Mouse (Mus musculus): Measurements from ENCODE around the gene Vps11. TPM values are rescaled to one million over a fixed set of nuclear protein-coding genes. Genes with fewer than 3 reads are reported as not detected.
"Not testable (repeated sequence)": the region's sequence is repeated elsewhere in the genome, so short reads cannot be mapped to it uniquely, and the experiment has no call there.

The Vps11 gene
- polyA plus RNA-seq, 1 experiment from 2014 or later, result 34.4 TPM

DNA sequence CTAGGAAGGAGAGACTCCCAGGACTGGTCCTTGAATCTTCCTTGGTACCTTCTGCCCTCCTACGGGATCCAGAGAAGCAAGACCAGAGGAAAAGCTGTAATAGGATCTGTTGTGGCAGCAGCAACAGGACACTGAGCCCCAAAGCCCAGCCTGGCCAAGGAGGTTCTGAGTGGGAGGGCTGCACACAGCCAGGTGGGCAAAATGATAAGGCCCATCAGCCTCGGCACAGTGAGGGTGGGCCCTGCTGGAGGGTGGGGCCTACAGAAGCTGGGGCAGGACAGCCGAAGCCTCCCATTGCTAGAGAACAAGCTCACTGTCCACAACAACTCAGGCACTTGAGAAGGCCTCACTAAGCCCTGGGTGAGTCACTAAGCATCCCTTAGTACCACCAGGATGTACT, 19.3 kb downstream of the Vps11 start:
- Histone ChIP-seq H3K4me3 (ENCODE audit: low read depth, low read length) (no peak overlapping the region), H3K4me1 (ENCODE audit: control insufficient read depth, insufficient read depth, low read length) (peaks cover 7% of the 10 kb centered on the region; the same call in 1 of the 2 replicates), H3K9me3 (ENCODE audit: control insufficient read depth, low read length) (no peaks in the 10 kb centered on the region), H3K9ac (replicated peaks; ENCODE audit: low read depth, low read length) (no peak overlapping the region), H3K27me3 (ENCODE audit: control insufficient read depth, insufficient read depth, low read length) (no peaks in the 10 kb centered on the region), H3K27ac (ENCODE audit: low read depth, low read length) (no peak overlapping the region), H3K4me2 (ENCODE audit: low read depth, low read length) (no peak overlapping the region), H3K36me3 (ENCODE audit: control insufficient read depth, insufficient read depth, low read length) (0 out of 2 replicates have a peak, but pooled peaks cover 2% of the 10 kb centered on the region)
- no peak for ATAC-seq (ENCODE audit: low read depth)
- WGBS, result 91% methylated on average over 3 of the region's 3 CpGs

DNA sequence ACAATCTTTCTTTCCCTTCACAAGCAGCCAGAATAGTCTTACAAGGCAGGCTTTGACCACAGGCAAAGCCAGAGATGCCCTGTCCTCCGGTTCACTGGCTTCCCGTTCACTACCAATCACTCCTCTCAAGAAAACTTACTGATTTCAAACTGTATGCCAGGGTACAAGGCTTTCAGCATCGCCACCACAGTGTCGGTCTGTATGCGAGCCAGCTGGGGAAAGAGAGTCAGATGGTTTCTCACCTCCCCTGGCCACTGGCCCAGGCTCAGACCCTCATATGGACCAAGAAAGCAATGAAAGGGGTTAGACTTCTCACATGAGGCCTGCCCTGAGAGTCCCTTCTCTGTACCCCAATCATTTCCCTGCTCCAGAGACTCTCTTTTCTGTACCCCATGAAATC, 20.0 kb downstream of the Vps11 start:
- 96% methylated on average over 5 of the region's 5 CpGs for WGBS
- peaks cover 8% of the 10 kb centered on the region; the same call in 1 of the 2 replicates for H3K4me1 ChIP-seq (ENCODE audit: control insufficient read depth, insufficient read depth, low read length)
- ATAC-seq (ENCODE audit: low read depth), result no peak
- no peak overlapping the region for H3K4me3 ChIP-seq (ENCODE audit: low read depth, low read length)
- no peak overlapping the region for H3K9ac ChIP-seq (replicated peaks; ENCODE audit: low read depth, low read length)
- 0 out of 2 replicates have a peak, but pooled peaks cover 2% of the 10 kb centered on the region for H3K36me3 ChIP-seq (ENCODE audit: control insufficient read depth, insufficient read depth, low read length)
- H3K9me3 ChIP-seq (ENCODE audit: control insufficient read depth, low read length), result no peaks in the 10 kb centered on the region
- H3K4me2 ChIP-seq (ENCODE audit: low read depth, low read length), result no peak overlapping the region
- H3K27ac ChIP-seq (ENCODE audit: low read depth, low read length), result no peak overlapping the region
- no peaks in the 10 kb centered on the region for H3K27me3 ChIP-seq (ENCODE audit: control insufficient read depth, insufficient read depth, low read length)

DNA sequence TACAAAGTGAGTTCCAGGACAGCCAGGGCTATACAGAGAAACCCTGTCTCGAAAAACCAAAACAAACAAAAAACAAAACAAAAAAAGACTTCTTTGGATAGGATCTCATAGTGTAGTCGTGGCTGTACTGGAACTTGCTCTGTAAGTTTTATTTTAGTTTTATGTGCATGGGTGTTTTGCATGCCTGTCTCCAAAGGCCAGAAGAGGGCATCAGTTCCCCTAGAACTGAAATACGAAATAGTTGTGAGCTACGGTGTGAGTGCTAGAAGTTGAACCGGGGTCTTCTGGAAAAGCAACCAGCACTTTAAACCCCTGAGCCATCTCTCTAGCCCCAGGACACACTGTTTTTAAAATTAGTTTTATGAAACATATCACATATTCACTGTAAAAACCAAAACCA, 22.9 kb downstream of the Vps11 start:
- no peaks in the 10 kb centered on the region for H3K9me3 ChIP-seq (ENCODE audit: control insufficient read depth, low read length)
- no peak overlapping the region for H3K9ac ChIP-seq (replicated peaks; ENCODE audit: low read depth, low read length)
- H3K27me3 ChIP-seq (ENCODE audit: control insufficient read depth, insufficient read depth, low read length), result no peaks in the 10 kb centered on the region
- no peak overlapping the region for H3K4me2 ChIP-seq (ENCODE audit: low read depth, low read length)
- no peak overlapping the region for H3K27ac ChIP-seq (ENCODE audit: low read depth, low read length)
- peaks cover 12% of the 10 kb centered on the region; the same call in 1 of the 2 replicates for H3K4me1 ChIP-seq (ENCODE audit: control insufficient read depth, insufficient read depth, low read length)
- 87% methylated on average over 5 of the region's 5 CpGs for WGBS
- H3K36me3 ChIP-seq (ENCODE audit: control insufficient read depth, insufficient read depth, low read length), result peaks cover 2% of the 10 kb centered on the region; the same call in 1 of the 2 replicates
- ATAC-seq (ENCODE audit: low read depth), result no peak
- H3K4me3 ChIP-seq (ENCODE audit: low read depth, low read length), result no peak overlapping the region

DNA sequence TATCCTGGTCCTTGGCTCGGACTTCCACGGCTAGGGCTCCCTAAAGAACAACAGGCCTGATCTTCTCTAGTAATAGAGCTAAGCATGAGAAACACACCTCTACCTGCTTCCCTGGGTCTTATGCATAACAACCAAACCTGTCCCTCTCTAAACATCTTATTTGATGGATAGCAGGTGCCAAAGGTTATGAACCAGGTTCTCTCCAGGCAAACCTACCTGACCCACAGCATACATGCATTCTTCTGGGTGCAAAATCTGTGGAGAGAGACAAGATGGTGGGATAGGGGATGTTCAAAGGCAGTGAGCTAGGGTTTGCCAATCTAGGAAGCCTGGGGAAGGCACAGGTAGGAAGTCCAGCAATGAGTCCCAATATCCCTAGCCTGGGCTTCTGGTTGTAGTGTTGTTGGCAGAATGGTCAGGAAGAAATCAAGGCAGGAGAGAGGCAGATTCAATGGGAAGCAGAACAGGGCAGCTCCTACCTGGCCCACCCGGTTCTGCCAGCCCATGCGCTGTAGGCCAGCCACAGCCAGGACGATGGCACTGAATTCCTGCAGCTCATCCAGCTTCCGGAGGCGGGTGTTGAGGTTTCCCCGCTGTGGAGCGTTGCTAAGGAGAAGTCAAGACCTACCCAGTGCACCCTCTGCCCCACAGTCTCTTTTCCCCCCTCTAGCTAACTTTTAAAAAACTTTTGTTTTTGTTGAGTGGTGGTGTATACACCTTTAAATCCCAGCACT, 23.9 kb downstream of the Vps11 start:
- Histone ChIP-seq H3K27ac (ENCODE audit: low read depth, low read length) (no peak overlapping the region), H3K4me2 (ENCODE audit: low read depth, low read length) (no peak overlapping the region), H3K9me3 (ENCODE audit: control insufficient read depth, low read length) (no peaks in the 10 kb centered on the region), H3K4me3 (ENCODE audit: low read depth, low read length) (no peak overlapping the region), H3K36me3 (ENCODE audit: control insufficient read depth, insufficient read depth, low read length) (peaks cover 12% of the 10 kb centered on the region; the same call in 1 of the 2 replicates), H3K9ac (replicated peaks; ENCODE audit: low read depth, low read length) (no peak overlapping the region), H3K4me1 (ENCODE audit: control insufficient read depth, insufficient read depth, low read length) (peaks cover 4% of the 10 kb centered on the region; the same call in 1 of the 2 replicates), H3K27me3 (ENCODE audit: control insufficient read depth, insufficient read depth, low read length) (no peaks in the 10 kb centered on the region)
- 68% methylated on average over 9 of the region's 9 CpGs for WGBS
- ATAC-seq (ENCODE audit: low read depth), result no peak

DNA sequence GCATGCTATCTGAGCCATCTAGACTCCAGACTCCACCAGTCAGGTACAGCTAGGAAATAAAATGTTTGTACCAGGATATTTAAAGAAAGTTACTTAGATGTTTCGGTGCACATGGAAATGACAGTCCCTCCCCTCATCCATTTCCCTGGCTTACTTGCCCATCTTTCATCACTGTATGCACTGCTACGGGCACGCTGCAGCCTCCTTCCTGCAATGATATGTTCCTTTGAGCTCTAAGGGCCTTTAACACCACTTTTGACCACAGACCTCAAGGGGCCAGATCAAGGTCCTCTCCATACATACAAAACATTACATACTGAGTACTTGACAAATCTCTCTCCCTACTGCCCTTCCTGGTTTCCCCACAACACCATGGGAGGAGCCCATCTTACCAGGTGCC, 24.5 kb downstream of the Vps11 start:
- no peaks in the 10 kb centered on the region for H3K9me3 ChIP-seq (ENCODE audit: control insufficient read depth, low read length)
- H3K27ac ChIP-seq (ENCODE audit: low read depth, low read length), result no peak overlapping the region
- H3K9ac ChIP-seq (replicated peaks; ENCODE audit: low read depth, low read length), result no peak overlapping the region
- H3K4me1 ChIP-seq (ENCODE audit: control insufficient read depth, insufficient read depth, low read length), result peaks cover 4% of the 10 kb centered on the region; the same call in 1 of the 2 replicates
- ATAC-seq (ENCODE audit: low read depth), result no peak
- 77% methylated on average over 3 of the region's 3 CpGs for WGBS
- H3K4me3 ChIP-seq (ENCODE audit: low read depth, low read length), result no peak overlapping the region
- no peaks in the 10 kb centered on the region for H3K27me3 ChIP-seq (ENCODE audit: control insufficient read depth, insufficient read depth, low read length)
- H3K36me3 ChIP-seq (ENCODE audit: control insufficient read depth, insufficient read depth, low read length), result peaks cover 16% of the 10 kb centered on the region; the same call in 1 of the 2 replicates
- H3K4me2 ChIP-seq (ENCODE audit: low read depth, low read length), result peak overlapping the region; percentile 83; the same call in 1 of the 2 replicates

DNA sequence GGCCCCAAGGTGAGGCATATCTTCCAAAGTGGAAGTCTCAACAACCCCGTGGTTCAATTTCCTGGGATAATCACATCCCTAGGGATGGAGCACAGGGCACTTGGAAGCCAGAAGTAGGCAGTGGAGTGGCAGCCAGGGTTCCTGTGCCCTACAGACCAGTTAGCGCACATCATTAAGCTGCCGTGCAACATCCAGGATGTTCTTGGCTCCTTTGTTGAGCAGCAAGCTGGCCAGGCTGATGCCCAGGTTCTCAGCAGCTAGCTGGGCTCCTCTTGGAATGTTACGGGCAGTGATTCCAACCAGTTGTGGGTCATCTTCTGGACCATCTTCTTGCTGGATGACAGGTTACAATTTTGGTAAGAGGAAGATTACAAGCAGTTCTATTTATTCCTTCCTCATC, 25.0 kb downstream of the Vps11 start:
- not testable (repeated sequence) for H3K27me3 ChIP-seq (ENCODE audit: control insufficient read depth, insufficient read depth, low read length); ATAC-seq (ENCODE audit: low read depth); H3K4me3 ChIP-seq (ENCODE audit: low read depth, low read length); H3K4me1 ChIP-seq (ENCODE audit: control insufficient read depth, insufficient read depth, low read length); H3K27ac ChIP-seq (ENCODE audit: low read depth, low read length); H3K9ac ChIP-seq (replicated peaks; ENCODE audit: low read depth, low read length); H3K9me3 ChIP-seq (ENCODE audit: control insufficient read depth, low read length)
- 30% methylated on average over 4 of the region's 4 CpGs for WGBS
- Histone ChIP-seq H3K36me3 (ENCODE audit: control insufficient read depth, insufficient read depth, low read length) (peaks cover 20% of the 10 kb centered on the region; the same call in 1 of the 2 replicates), H3K4me2 (ENCODE audit: low read depth, low read length) (peak overlapping the region; percentile 83; the same call in 1 of the 2 replicates)

DNA sequence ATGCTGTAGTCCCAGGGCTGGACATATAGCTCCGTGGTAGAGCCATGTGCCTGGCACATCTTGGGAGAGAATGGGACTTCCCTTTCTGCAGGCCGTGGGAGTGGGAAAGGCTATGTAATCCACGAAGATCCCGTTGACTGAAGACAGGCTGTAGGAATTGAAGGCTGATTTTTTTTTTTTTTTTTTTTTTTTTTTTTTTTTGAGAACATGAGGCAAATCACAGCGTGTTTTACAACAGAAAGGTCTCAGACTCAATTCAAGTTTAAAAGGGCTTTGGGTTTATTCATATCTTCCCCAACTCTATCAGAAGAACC, 25.4 kb downstream of the Vps11 start:
- H3K36me3 ChIP-seq (ENCODE audit: control insufficient read depth, insufficient read depth, low read length), result peaks cover 23% of the 10 kb centered on the region; the same call in 1 of the 2 replicates
- H3K9me3 ChIP-seq (ENCODE audit: control insufficient read depth, low read length), result no peaks in the 10 kb centered on the region
- ATAC-seq (ENCODE audit: low read depth), result no peak
- peak overlapping the region; percentile 88 for H3K9ac ChIP-seq (replicated peaks; ENCODE audit: low read depth, low read length)
- peak overlapping the region; percentile 87 for H3K27ac ChIP-seq (ENCODE audit: low read depth, low read length)
- WGBS, result under 1% methylated on average over 5 of the region's 5 CpGs
- H3K4me2 ChIP-seq (ENCODE audit: low read depth, low read length), result peak overlapping the region; percentile 83
- peaks cover 4% of the 10 kb centered on the region; the same call in 1 of the 2 replicates for H3K4me1 ChIP-seq (ENCODE audit: control insufficient read depth, insufficient read depth, low read length)
- H3K27me3 ChIP-seq (ENCODE audit: control insufficient read depth, insufficient read depth, low read length), result no peaks in the 10 kb centered on the region
- peak overlapping the region; percentile 82 for H3K4me3 ChIP-seq (ENCODE audit: low read depth, low read length)

DNA sequence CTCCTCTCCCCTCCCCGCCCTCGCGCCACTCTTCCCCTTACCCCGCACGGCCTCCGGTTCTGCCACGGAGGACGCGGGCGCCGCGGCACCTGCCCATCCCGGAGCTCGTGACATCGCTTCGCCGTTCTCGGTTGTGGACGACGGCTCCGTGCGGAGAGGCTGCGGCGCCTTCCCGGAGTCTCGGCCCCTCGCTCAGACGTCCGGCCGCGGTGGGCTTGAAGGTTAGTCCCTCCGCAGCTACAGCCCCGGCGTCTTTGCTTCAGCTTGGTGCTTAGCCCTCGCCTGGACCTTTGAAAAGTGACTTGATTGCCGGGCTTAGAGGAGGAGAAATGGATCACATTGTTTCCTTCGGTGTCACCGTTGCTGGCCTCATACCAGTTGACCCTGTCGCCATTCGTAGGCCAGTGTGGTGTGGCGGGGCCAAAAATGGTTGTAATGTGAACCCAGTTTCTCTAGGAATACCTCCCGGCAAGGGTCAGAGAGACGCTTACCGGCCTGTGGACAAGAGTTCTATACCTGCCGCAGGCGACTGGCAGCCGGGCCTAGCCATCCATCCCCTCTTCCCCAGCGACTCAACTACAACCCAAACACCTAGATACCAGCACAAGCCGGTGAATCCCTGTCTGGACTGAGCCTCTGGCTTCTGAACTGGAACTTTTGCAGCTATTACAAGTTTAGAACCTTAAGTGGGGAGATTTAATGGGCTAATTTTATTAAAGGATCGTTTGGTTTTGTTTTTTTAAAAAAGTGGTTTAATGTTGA, 26.0 kb downstream of the Vps11 start:
- no peaks in the 10 kb centered on the region for H3K9me3 ChIP-seq (ENCODE audit: control insufficient read depth, low read length)
- peak overlapping the region; percentile 88 for H3K9ac ChIP-seq (replicated peaks; ENCODE audit: low read depth, low read length)
- H3K4me2 ChIP-seq (ENCODE audit: low read depth, low read length), result peak overlapping the region; percentile 83
- 0% methylated on average over 50 of the region's 50 CpGs for WGBS
- peak; percentile 9; the same call in 1 of the 2 replicates for ATAC-seq (ENCODE audit: low read depth)
- H3K27ac ChIP-seq (ENCODE audit: low read depth, low read length), result peak overlapping the region; percentile 87
- peaks cover 26% of the 10 kb centered on the region; the same call in 1 of the 2 replicates for H3K36me3 ChIP-seq (ENCODE audit: control insufficient read depth, insufficient read depth, low read length)
- peaks cover 4% of the 10 kb centered on the region; the same call in 1 of the 2 replicates for H3K4me1 ChIP-seq (ENCODE audit: control insufficient read depth, insufficient read depth, low read length)
- no peaks in the 10 kb centered on the region for H3K27me3 ChIP-seq (ENCODE audit: control insufficient read depth, insufficient read depth, low read length)
- H3K4me3 ChIP-seq (ENCODE audit: low read depth, low read length), result peak overlapping the region; percentile 82
